Mouse (Mus musculus): ENCODE measurements at regions not wholly inside any gene's neighbourhood (a gene's known extent, or its start where the extent isn't known, plus 50 kb on each side); places are given as distances from the start of the nearest gene placed in this dataset.

DNA sequence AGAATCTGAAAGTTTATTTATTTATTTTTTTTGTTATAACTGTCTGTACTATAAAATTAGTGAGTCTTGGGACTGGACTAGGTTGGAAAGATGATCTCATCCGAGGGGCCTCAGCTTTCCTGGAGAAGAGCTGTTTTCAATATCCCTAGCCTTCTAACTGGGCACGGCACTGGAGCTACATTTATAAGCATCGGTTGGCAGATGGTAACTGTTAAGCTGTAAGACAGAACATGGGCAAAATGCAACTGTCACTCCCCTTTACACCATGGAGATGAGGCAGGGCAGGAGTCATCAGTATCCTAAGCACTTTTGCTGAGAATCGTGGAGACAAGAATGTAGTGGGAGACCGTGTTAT is 77.6 kb upstream of the Ubash3b start:
- TF ChIP-seq CTCF (IDR thresholded peaks at IDR 0.05; ENCODE audit: low read depth) (no peak), EP300 (IDR thresholded peaks at IDR 0.05; ENCODE audit: low read depth) (no peak)

All from liver, embryonic 14.5 days (tissue).